Mouse (Mus musculus): ENCODE data around the gene Rps26. TPM values are rescaled to one million over a fixed set of nuclear protein-coding genes. Genes with fewer than 3 reads are reported as not detected.

Rps26 gene
- 1,000 to 10,000 TPM; 1,420 to 1,755 TPM for polyA plus RNA-seq (2017; shearing (Covaris generic))

GRCm38 (mm10) chr10:128626311-128627310 lies at the start of gene Rps26:
TSS of gene Rps26 (minus strand) at chr10:128626747.
- peak; percentile 98 for ATAC-seq

GRCm38 (mm10) chr10:128674469-128675008 lies 48.0 kb upstream of the Rps26 start:
- ATAC-seq = peak; percentile 65

GRCm38 (mm10) chr10:128673763-128674468 lies 47.4 kb upstream of the Rps26 start, which contains the start of gene Suox:
TSS of gene Suox (minus strand) at chr10:128674073.
- ATAC-seq = peak; percentile 89

DNA sequence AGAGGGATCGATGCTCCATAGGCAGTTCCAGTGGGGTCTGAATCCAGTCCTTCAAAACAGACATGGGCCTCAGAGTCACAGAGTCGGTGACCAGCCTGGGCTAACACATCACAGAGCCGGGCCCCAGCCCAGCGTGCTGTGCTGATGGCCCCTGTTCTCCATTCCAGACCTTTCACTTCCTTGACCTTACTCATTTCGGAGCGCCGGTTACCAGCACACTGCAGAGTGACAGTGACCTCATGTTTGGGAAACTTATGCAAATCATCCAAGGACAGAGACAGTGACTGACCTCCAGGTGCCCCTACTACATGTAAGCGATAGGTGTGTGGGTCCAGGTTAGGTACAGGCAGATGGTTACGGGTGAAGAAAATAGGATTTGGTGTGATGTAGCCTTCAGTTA lies 44.6 kb upstream of the Rps26 start:
- no peak for ATAC-seq

DNA sequence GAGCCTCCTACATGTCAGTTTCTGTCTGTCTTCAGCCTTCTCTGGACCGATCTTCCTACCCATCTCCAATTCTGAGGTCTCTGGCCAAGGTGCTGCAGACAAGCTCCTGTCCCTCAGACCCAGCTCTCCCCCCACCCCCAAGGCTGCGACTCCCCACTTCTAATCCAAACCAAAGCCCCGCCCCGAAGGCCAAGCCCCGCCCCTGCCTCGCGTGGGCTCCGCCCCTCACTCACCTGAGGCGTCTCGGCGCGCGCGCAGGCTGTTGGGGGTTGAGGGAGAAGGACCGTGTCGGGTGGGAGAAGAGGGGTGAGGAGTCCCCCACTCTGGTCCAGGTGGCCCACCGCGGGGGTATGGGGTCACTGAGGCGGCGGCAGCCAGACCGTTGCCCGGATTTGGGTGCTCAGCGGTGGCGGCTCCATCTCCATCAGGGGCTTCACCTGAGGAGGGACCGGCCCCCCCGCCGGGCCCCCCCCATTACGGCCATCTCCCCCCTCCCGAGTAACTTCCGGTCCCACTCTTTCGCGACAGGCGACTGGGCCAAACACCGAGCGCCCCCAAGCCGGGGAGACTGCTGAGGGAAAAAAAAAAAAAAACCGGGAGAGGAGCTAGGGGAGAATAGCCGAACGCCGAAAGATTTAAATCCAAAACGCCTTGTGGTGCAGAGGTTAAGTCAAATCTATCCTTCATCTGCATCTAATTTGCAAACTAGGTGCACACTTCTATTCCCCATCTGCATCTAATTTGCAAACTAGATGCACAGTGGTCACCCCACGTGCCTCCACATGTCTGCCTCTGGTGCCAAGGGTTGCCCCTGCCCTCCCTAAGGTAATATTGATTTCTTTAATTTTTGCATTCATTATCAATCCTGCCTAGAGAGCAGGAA lies 42.5 kb upstream of the Rps26 start:
- ATAC-seq = peak; percentile 33

DNA sequence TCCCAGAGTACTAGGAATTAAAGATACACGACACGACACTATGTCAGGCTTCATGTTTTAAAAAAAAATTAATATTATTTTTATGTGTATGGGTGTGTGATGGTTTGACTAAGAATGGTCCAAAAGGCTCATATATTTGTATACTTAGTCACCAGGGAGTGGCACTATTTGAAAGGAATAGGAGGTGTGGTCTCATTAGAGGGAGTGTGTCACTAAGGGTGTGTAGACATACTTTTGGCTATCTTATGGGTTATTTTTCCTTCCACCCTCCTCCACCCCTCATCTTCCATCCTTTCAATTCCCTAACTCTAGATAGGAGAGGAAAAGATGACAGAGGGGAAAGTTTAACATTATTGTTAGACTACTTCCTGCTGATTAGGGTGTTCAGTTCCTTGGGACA lies 39.3 kb upstream of the Rps26 start:
- ATAC-seq = no peak

GRCm38 (mm10) chr10:128665307-128665706 lies 38.8 kb upstream of the Rps26 start:
- no peak for ATAC-seq

- ATAC-seq = no peak
These were observed 38.3 kb upstream of the Rps26 start for GRCm38 (mm10) chr10:128664808-128665207.

DNA sequence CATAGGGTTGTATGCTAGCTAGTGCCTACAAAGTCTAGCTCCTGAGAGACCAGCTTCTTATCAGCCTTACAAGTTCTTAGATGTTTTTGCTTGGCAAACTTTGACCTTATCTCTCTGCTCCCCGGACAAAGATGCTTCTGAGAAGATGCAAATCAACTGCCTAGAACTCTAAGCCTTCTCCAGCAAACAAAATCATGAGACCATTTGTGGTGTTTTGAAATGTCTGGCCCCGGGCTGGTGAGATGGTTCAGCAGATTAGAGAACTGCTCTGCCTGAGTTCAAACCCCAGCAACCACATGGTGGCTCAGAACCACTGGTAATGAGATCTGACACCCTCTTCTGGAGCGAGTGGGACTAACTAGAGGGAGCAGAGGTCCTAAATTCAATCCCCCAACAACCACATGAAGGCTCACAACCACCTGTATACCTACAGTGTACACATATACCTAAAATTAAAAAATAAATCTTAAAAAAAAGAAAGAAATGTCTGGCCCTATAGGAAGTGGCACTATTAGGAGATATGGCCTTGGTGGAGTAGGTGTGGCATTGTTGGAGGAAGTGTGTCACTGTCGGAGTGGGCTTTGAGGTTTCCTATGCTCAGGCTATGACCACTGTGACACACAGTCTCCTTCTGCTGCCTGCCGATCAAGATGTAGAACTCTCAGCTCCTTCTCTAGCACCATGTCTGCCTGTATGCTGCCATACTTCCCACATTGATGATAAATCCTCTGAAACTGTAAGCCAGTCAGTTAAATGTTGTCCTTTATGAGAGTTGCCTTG lies 37.1 kb upstream of the Rps26 start:
- peak; percentile 63 for ATAC-seq

DNA sequence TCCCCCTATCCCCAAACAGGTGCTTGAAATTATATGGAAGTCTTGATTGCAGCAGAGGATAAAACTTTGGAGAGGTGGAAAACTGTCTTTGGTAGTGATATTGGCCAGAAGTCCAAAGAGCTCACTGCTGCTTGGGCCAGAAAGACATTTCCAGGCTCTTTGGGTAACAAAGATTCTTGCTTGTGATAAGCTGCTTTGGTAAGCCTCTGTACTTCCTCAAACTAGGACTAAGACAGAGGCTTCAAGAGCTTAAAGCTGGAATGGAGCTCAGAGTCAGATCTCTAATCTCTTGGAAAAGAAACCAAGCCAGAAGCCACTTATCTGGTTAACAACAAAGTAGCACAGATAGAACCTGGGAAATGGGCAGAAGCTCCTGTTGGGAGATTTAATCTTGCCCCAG lies 35.9 kb upstream of the Rps26 start:
- ATAC-seq = no peak

GRCm38 (mm10) chr10:128659490-128659889 lies 32.9 kb upstream of the Rps26 start:
- no peak for ATAC-seq

DNA sequence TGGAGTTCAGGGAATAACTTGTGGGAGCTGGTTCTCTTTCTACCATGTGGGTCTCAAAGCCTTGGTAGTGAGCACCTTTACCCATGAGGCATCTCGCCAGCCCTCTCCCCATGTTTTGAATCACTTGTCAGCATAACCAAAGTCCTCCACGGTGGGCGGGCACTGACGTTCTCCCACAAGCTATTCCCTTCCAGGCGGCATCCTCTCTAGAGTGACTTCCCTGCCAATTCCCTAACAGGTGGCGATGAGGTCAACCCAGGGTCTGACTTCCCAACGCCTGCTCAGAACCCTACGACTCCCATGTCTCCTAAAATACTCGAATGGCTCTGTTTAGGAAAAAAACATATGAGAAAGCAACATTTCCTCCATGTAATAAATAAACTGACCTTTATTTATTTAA lies 31.3 kb upstream of the Rps26 start:
- no peak for ATAC-seq

DNA sequence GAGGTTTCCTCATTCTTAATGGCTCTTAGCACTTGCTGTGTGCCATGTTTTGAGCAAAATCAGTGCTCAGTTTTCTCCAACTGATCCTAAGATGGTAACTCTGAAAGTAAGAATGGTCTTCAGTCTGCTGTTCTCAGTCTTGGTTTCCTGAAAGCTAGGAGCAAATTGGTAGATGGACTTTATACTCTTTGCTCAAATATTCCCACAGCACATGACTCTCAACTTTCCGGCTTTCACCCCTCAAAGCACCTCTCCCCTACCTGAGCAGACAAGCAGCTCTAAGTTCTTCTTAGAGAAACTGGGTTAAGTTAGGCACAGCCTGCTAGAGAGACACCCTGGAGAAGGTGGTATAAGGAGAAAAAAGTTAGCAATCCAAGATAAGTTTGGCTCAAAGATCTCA lies 30.2 kb upstream of the Rps26 start:
- ATAC-seq = no peak

DNA sequence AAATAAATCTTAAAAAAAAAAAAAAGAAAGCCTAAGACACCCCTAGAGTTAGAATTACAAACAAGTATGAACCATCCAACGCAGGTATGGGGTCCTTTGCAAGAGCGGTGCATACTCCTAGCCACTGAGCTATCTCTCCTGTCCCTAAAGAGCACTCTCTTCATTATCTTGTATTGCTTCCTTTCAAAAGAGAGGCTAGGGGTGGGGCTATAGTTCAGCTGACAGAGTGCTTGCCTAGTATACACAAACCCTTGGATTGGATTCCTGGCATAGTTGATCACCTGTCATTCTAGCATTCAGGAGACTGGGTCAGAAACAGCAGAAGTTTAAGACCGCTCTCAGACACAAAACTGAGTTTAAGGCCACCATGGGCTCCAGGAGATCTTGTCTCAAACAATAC lies 28.7 kb upstream of the Rps26 start:
- no peak for ATAC-seq

DNA sequence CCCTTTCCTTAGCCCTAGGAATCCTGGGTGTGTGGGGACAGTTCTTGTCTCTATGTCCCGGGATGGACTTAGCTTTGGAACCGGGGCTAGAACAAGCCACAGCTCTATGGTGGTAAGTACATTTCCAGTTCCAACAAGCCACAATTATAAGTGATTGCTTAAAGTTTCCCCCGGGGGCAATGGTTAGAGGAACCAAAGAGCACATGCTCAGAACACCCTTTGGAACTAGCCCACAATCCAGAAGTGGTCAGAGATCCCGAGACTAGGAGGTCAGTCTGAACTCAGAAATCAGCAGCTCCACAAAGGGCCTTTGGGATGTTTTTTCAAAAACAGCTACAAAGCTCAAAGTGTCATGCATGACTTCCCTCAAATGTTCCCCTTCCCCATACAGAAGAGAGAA lies 27.3 kb upstream of the Rps26 start:
- no peak for ATAC-seq

DNA sequence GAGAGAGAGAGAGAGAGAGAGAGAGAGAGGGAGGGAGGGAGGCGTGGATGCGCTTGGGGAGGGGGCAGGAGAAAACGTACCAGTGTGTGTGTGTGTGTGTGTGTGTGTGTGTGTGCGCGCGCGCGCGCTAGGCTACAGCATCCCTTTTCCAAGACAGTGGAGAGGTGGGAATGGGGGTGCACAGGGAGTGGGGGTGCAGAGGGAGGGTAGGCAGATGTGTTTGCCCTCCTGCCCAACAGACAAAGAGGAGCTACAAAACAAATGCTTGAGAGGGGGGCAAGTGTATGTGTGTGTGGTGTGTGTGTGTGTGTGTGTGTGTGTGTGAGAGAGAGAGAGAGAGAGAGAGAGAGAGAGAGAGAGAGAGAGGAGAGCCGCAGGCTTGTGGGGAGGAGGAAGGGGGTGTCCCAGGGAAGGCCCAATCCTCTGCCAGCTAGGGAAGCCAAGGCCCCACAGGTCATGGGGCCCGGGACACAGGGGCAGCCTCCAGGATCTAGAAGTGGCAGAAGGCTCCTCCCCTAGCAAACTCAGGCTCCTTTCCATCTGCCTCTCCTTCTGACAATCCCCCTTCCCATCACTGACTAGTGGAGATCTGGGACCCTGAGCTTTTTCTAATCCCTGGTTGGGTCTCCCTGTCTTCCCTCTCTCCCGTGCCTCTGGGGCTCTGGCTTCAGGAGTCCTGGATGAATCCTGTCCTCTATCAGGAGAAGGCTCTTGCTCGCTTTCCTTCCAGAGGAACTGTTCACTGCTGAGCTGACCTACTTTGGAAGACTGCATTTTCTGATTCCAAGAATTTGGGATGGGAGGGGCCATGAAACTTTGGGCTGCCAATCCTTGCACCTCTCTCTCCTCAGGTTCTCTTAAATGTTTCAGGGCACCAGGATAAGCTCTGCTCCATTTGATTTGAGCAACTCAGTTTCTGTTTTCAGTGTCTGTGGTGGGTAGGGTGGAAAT lies 19.9 kb upstream of the Rps26 start:
- ATAC-seq = peak; percentile 57

GRCm38 (mm10) chr10:128645111-128646011 lies 18.8 kb upstream of the Rps26 start, which contains the start of gene Ikzf4:
TSS of gene Ikzf4 (minus strand) at chr10:128645991.
- ATAC-seq = peak; percentile 61

GRCm38 (mm10) chr10:128642749-128643148 lies 16.2 kb upstream of the Rps26 start:
- ATAC-seq = peak; percentile 57

DNA sequence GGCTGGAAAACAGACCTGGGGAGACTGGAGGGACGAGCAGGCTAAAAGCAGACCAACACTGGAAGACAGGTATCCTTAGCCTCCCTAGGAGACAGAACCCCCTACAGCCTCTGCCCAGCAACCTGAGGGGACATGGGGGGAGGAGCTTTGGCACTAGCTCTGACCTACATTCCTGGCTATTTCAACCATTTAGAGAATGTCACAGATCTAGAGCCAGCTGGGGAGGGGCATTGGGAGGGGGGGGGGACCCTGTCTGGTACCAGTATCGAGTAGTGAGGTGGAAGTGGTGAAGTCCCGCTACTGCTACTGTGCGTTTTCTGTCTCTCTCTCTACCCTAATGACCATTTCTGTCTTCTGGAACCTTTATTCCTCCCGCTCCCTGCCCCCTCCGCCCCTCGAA lies 15.3 kb upstream of the Rps26 start:
- ATAC-seq = no peak

Data from CD4-positive, CD25-positive, alpha-beta regulatory T cell, adult 4 months (primary cell).